Mouse (Mus musculus): ENCODE results near the gene Irf3.

- TF ChIP-seq CTCF (IDR thresholded peaks at IDR 0.05; ENCODE audit: control insufficient read depth, insufficient read depth, low read length), result no peak
- TF ChIP-seq POLR2A (IDR thresholded peaks at IDR 0.05; ENCODE audit: borderline replicate concordance, control insufficient read depth, low read depth, low read length), result no peak
These were observed 26.3 kb upstream of the Irf3 start for GRCm38 (mm10) chr7:44971142-44971541.

All from bone marrow, adult 2 months (tissue).